Mouse (Mus musculus) liver, postnatal 0 days (tissue): ENCODE measurements at regions not wholly inside any gene's neighbourhood (a gene's known extent, or its start where the extent isn't known, plus 50 kb on each side); places are given as distances from the start of the nearest gene placed in this dataset.
A peak's percentile ranks its signal among the peaks of the same experiment; 100 is the strongest.

ENCODE experiments used
- ATAC-seq: fragments of 200-750 bp; cut with Nextera tagmentation; 2 replicates; pipeline ENCODE4 v1.8.0; 2017; ENCODE audit warnings: mild to moderate bottlenecking, moderate library complexity
- DNase-seq: peaks from one replicate; pipeline ENCODE4 v3.0.0-alpha.2; 2016
- H3K27ac ChIP-seq: fragments of 300-500 bp; sonication (generic); 2 replicates; pipeline ENCODE4 v1.5.1; 2014; ENCODE audit warnings: antibody characterized with exemption, moderate library complexity, mild to moderate bottlenecking, low read depth
- H3K27me3 ChIP-seq: fragments of 300-500 bp; sonication (generic); 2 replicates; pipeline ENCODE4 v1.6.1; 2014; ENCODE audit warnings: low read length, control low read depth, mixed read lengths; ENCODE audit not compliant: insufficient read depth
- H3K36me3 ChIP-seq: fragments of 300-500 bp; sonication (generic); replicated peaks from 2 replicates; pipeline ENCODE4 v1.6.1; 2014; ENCODE audit warnings: mild to moderate bottlenecking, control low read depth, low read length, moderate library complexity, mixed read lengths; ENCODE audit not compliant: insufficient read depth
- H3K4me1 ChIP-seq: fragments of 300-500 bp; sonication (generic); 2 replicates; pipeline ENCODE4 v1.6.1; 2014; ENCODE audit warnings: antibody characterized with exemption, mild to moderate bottlenecking, control low read depth; ENCODE audit not compliant: insufficient read depth
- H3K4me2 ChIP-seq: fragments of 300-500 bp; sonication (generic); 2 replicates; pipeline ENCODE4 v1.6.1; 2014; ENCODE audit warnings: low read depth, mild to moderate bottlenecking, low read length, moderate library complexity, mixed read lengths
- H3K4me3 ChIP-seq: fragments of 300-500 bp; sonication (generic); 2 replicates; pipeline ENCODE4 v1.5.1; 2014; ENCODE audit warnings: low read depth, low read length
- H3K9ac ChIP-seq: fragments of 300-500 bp; sonication (generic); replicated peaks from 2 replicates; pipeline ENCODE4 v1.6.1; 2014; ENCODE audit warnings: mild to moderate bottlenecking, moderate library complexity
- H3K9me3 ChIP-seq: fragments of 300-500 bp; sonication (generic); 2 replicates; pipeline ENCODE4 v1.6.1; 2016; ENCODE audit warnings: mild to moderate bottlenecking, control low read depth, low read length, mixed read lengths
- CTCF ChIP-seq: sonication (generic); IDR thresholded peaks from 2 replicates; pipeline ENCODE4 v1.5.1; 2016; ENCODE audit warnings: antibody characterized with exemption, low read depth
- EP300 ChIP-seq: IDR thresholded peaks from 2 replicates; pipeline ENCODE4 v1.6.1; 2016; ENCODE audit warnings: antibody characterized with exemption, low read depth, mild to moderate bottlenecking
- WGBS: fragments of 180-500 bp; shearing (Covaris S2); extraction: QIAGEN DNeasy Blood & Tissue Kit; methylation state at CpG from one replicate; pipeline ENCODE4 v1.1.7; 2014; ENCODE audit not compliant: insufficient replicate concordance; 5-methylcytosine and 5-hydroxymethylcytosine counted together

GRCm38 (mm10) chr7:110706001-110706695, 61.9 kb upstream of the Ampd3 start:
- peaks cover 2% of the 10 kb centered on the region; the same call in 1 of the 2 replicates for H3K9me3 ChIP-seq
- no peak overlapping the region for H3K4me3 ChIP-seq
- DNase-seq (no peak), ATAC-seq (no peak)
- no peaks in the 10 kb centered on the region for H3K36me3 ChIP-seq
- no peaks in the 10 kb centered on the region for H3K4me1 ChIP-seq
- no peak overlapping the region for H3K27ac ChIP-seq
- H3K9ac ChIP-seq, result no peak overlapping the region
- TF ChIP-seq EP300, result no peak
- TF ChIP-seq CTCF, result no peak
- no peaks in the 10 kb centered on the region for H3K27me3 ChIP-seq
- H3K4me2 ChIP-seq, result no peak overlapping the region
- WGBS, result 66% methylated on average over 10 of the region's 10 CpGs

GRCm38 (mm10) chr7:110706696-110707087, 61.3 kb upstream of the Ampd3 start:
- no peak overlapping the region for H3K27ac ChIP-seq
- ATAC-seq (no peak), DNase-seq (no peak)
- TF ChIP-seq EP300, result no peak
- TF ChIP-seq CTCF, result no peak
- no peaks in the 10 kb centered on the region for H3K27me3 ChIP-seq
- H3K36me3 ChIP-seq, result no peaks in the 10 kb centered on the region
- H3K4me1 ChIP-seq, result no peaks in the 10 kb centered on the region
- H3K4me2 ChIP-seq, result no peak overlapping the region
- H3K9me3 ChIP-seq, result peaks cover 3% of the 10 kb centered on the region; the same call in 1 of the 2 replicates
- H3K4me3 ChIP-seq, result no peak overlapping the region
- 55% methylated on average over 10 of the region's 10 CpGs for WGBS
- H3K9ac ChIP-seq, result no peak overlapping the region

GRCm38 (mm10) chr7:110708116-110708515, 59.9 kb upstream of the Ampd3 start:
- Histone ChIP-seq H3K4me1 (no peaks in the 10 kb centered on the region), H3K27ac (no peak overlapping the region), H3K36me3 (no peaks in the 10 kb centered on the region), H3K9ac (no peak overlapping the region), H3K27me3 (no peaks in the 10 kb centered on the region), H3K4me2 (no peak overlapping the region), H3K4me3 (no peak overlapping the region), H3K9me3 (peaks cover 3% of the 10 kb centered on the region; the same call in 1 of the 2 replicates)
- DNase-seq (no peak), ATAC-seq (no peak)
- 49% methylated on average over 9 of the region's 9 CpGs for WGBS
- no peak for TF ChIP-seq EP300
- no peak for TF ChIP-seq CTCF

GRCm38 (mm10) chr7:110708781-110709180, 59.2 kb upstream of the Ampd3 start:
- Histone ChIP-seq H3K27ac (no peak overlapping the region), H3K27me3 (no peaks in the 10 kb centered on the region), H3K4me3 (no peak overlapping the region), H3K4me1 (no peaks in the 10 kb centered on the region), H3K9ac (no peak overlapping the region), H3K4me2 (no peak overlapping the region), H3K9me3 (peaks cover 3% of the 10 kb centered on the region; the same call in 1 of the 2 replicates), H3K36me3 (no peaks in the 10 kb centered on the region)
- TF ChIP-seq CTCF (no peak), EP300 (no peak)
- 83% methylated on average over 3 of the region's 3 CpGs for WGBS
- DNase-seq (no peak), ATAC-seq (no peak)

- H3K27me3 ChIP-seq, result no peaks in the 10 kb centered on the region
- no peaks in the 10 kb centered on the region for H3K4me1 ChIP-seq
- no peak overlapping the region for H3K4me3 ChIP-seq
- DNase-seq (no peak), ATAC-seq (no peak)
- no peak overlapping the region for H3K4me2 ChIP-seq
- H3K9me3 ChIP-seq, result peaks cover 3% of the 10 kb centered on the region; the same call in 1 of the 2 replicates
- H3K27ac ChIP-seq, result no peak overlapping the region
- TF ChIP-seq CTCF (no peak), EP300 (no peak)
- no peaks in the 10 kb centered on the region for H3K36me3 ChIP-seq
- H3K9ac ChIP-seq, result no peak overlapping the region
- 69% methylated on average over 6 of the region's 6 CpGs for WGBS
Observed at GRCm38 (mm10) chr7:110709606-110710005, 58.4 kb upstream of the Ampd3 start.

- no peak for TF ChIP-seq EP300
- TF ChIP-seq CTCF, result no peak
- ATAC-seq (peak; percentile 55), DNase-seq (no peak)
Observed at GRCm38 (mm10) chr7:110710256-110710962, 57.6 kb upstream of the Ampd3 start.

More at GRCm38 (mm10) chr7:110710256-110710962, 57.6 kb upstream of the Ampd3 start:
- no peaks in the 10 kb centered on the region for H3K4me1 ChIP-seq
- H3K4me3 ChIP-seq, result no peak overlapping the region
- no peaks in the 10 kb centered on the region for H3K36me3 ChIP-seq
- 59% methylated on average over 9 of the region's 9 CpGs for WGBS
- H3K27me3 ChIP-seq, result no peaks in the 10 kb centered on the region
- H3K27ac ChIP-seq, result no peak overlapping the region
- H3K9me3 ChIP-seq, result peaks cover 3% of the 10 kb centered on the region; the same call in 1 of the 2 replicates
- no peak overlapping the region for H3K9ac ChIP-seq
- no peak overlapping the region for H3K4me2 ChIP-seq
